Mouse (Mus musculus): Measurements from ENCODE around the gene Paox. TPM values are rescaled to one million over a fixed set of nuclear protein-coding genes. Genes with fewer than 3 reads are reported as not detected.

Paox gene
- total and polyA plus RNA-seq, 2 experiments: 59.1 to 86.9 TPM

- Histone ChIP-seq H3K79me2 (ENCODE audit: control insufficient read depth, insufficient read depth, low read length) (no peaks in the 10 kb centered on the region), H3K9ac (ENCODE audit: low read depth, low read length) (no peak overlapping the region), H3K4me1 (ENCODE audit: control insufficient read depth, insufficient read depth, low read length) (no peaks in the 10 kb centered on the region), H3K36me3 (ENCODE audit: control insufficient read depth, insufficient read depth, low read length) (no peaks in the 10 kb centered on the region), H3K4me3 (ENCODE audit: insufficient read depth, low read depth, low read length) (no peak overlapping the region), H3K27me3 (ENCODE audit: control insufficient read depth, insufficient read depth, low read length) (0 out of 2 replicates have a peak, but pooled peaks cover 4% of the 10 kb centered on the region), H3K27ac (replicated peaks; ENCODE audit: insufficient read depth, low read depth, low read length) (no peak overlapping the region)
- no peak for DNase-seq (ENCODE audit: extremely low read depth, low read depth, low spot score)
- TF ChIP-seq POLR2A (IDR thresholded peaks at IDR 0.05; ENCODE audit: extremely low read depth, insufficient read depth, low read length): no peak
- TF ChIP-seq CTCF (IDR thresholded peaks at IDR 0.05; ENCODE audit: low read depth, low read length): no peak
- WGBS: 87% methylated on average over 3 of the region's 3 CpGs
These were observed 44.8 kb downstream of the Paox start for GRCm38 (mm10) chr7:140160363-140160762.

- no peak within 1 kb of the TSS for H3K9ac ChIP-seq (ENCODE audit: low read depth, low read length)
- H3K36me3 ChIP-seq (ENCODE audit: control insufficient read depth, insufficient read depth, low read length): no peaks in the 10 kb centered on the region
- no peak for DNase-seq (ENCODE audit: extremely low read depth, low read depth, low spot score)
- H3K27ac ChIP-seq (replicated peaks; ENCODE audit: insufficient read depth, low read depth, low read length): no peak within 1 kb of the TSS
- H3K4me1 ChIP-seq (ENCODE audit: control insufficient read depth, insufficient read depth, low read length): no peaks in the 10 kb centered on the region
- 0 out of 2 replicates have a peak, but pooled peaks cover 2% of the 10 kb centered on the region for H3K27me3 ChIP-seq (ENCODE audit: control insufficient read depth, insufficient read depth, low read length)
- no peak for TF ChIP-seq CTCF (IDR thresholded peaks at IDR 0.05; ENCODE audit: low read depth, low read length)
- no peak for TF ChIP-seq POLR2A (IDR thresholded peaks at IDR 0.05; ENCODE audit: extremely low read depth, insufficient read depth, low read length)
- 76% methylated on average over 7 of the region's 7 CpGs for WGBS
- no peaks in the 10 kb centered on the region for H3K79me2 ChIP-seq (ENCODE audit: control insufficient read depth, insufficient read depth, low read length)
- no peak within 1 kb of the TSS for H3K4me3 ChIP-seq (ENCODE audit: insufficient read depth, low read depth, low read length)
These were observed 49.1 kb downstream of the Paox start, which contains the start of gene Olfr522 for GRCm38 (mm10) chr7:140164664-140165063. TSS of gene Olfr522 (minus strand) at chr7:140164764.

GRCm38 (mm10) chr7:140167950-140168349, 52.4 kb downstream of the Paox start:
- no peak for TF ChIP-seq CTCF (IDR thresholded peaks at IDR 0.05; ENCODE audit: low read depth, low read length)
- H3K79me2 ChIP-seq (ENCODE audit: control insufficient read depth, insufficient read depth, low read length): no peaks in the 10 kb centered on the region
- no peaks in the 10 kb centered on the region for H3K36me3 ChIP-seq (ENCODE audit: control insufficient read depth, insufficient read depth, low read length)
- 0 out of 2 replicates have a peak, but pooled peaks cover 2% of the 10 kb centered on the region for H3K27me3 ChIP-seq (ENCODE audit: control insufficient read depth, insufficient read depth, low read length)
- no peak overlapping the region for H3K9ac ChIP-seq (ENCODE audit: low read depth, low read length)
- H3K4me3 ChIP-seq (ENCODE audit: insufficient read depth, low read depth, low read length): no peak overlapping the region
- H3K4me1 ChIP-seq (ENCODE audit: control insufficient read depth, insufficient read depth, low read length): no peaks in the 10 kb centered on the region
- no peak for DNase-seq (ENCODE audit: extremely low read depth, low read depth, low spot score)
- 62% methylated on average over 1 of the region's 1 CpGs for WGBS
- H3K27ac ChIP-seq (replicated peaks; ENCODE audit: insufficient read depth, low read depth, low read length): no peak overlapping the region

- H3K79me2 ChIP-seq (ENCODE audit: control insufficient read depth, insufficient read depth, low read length): no peaks in the 10 kb centered on the region
- no peaks in the 10 kb centered on the region for H3K4me1 ChIP-seq (ENCODE audit: control insufficient read depth, insufficient read depth, low read length)
- TF ChIP-seq CTCF (IDR thresholded peaks at IDR 0.05; ENCODE audit: low read depth, low read length) (no peak), POLR2A (IDR thresholded peaks at IDR 0.05; ENCODE audit: extremely low read depth, insufficient read depth, low read length) (no peak)
- H3K27ac ChIP-seq (replicated peaks; ENCODE audit: insufficient read depth, low read depth, low read length): no peak overlapping the region
- WGBS: 83% methylated on average over 4 of the region's 4 CpGs
- no peaks in the 10 kb centered on the region for H3K27me3 ChIP-seq (ENCODE audit: control insufficient read depth, insufficient read depth, low read length)
- no peak for DNase-seq (ENCODE audit: extremely low read depth, low read depth, low spot score)
- H3K4me3 ChIP-seq (ENCODE audit: insufficient read depth, low read depth, low read length): no peak overlapping the region
- no peak overlapping the region for H3K9ac ChIP-seq (ENCODE audit: low read depth, low read length)
- H3K36me3 ChIP-seq (ENCODE audit: control insufficient read depth, insufficient read depth, low read length): no peaks in the 10 kb centered on the region
These were observed 53.8 kb downstream of the Paox start for GRCm38 (mm10) chr7:140169386-140169785.

- WGBS: 95% methylated on average over 3 of the region's 3 CpGs
- no peaks in the 10 kb centered on the region for H3K4me1 ChIP-seq (ENCODE audit: control insufficient read depth, insufficient read depth, low read length)
- H3K27ac ChIP-seq (replicated peaks; ENCODE audit: insufficient read depth, low read depth, low read length): no peak overlapping the region
- H3K4me3 ChIP-seq (ENCODE audit: insufficient read depth, low read depth, low read length): no peak overlapping the region
- no peak for DNase-seq (ENCODE audit: extremely low read depth, low read depth, low spot score)
- TF ChIP-seq CTCF (IDR thresholded peaks at IDR 0.05; ENCODE audit: low read depth, low read length): no peak
- no peak for TF ChIP-seq POLR2A (IDR thresholded peaks at IDR 0.05; ENCODE audit: extremely low read depth, insufficient read depth, low read length)
- H3K27me3 ChIP-seq (ENCODE audit: control insufficient read depth, insufficient read depth, low read length): no peaks in the 10 kb centered on the region
- H3K9ac ChIP-seq (ENCODE audit: low read depth, low read length): no peak overlapping the region
- no peaks in the 10 kb centered on the region for H3K36me3 ChIP-seq (ENCODE audit: control insufficient read depth, insufficient read depth, low read length)
- no peaks in the 10 kb centered on the region for H3K79me2 ChIP-seq (ENCODE audit: control insufficient read depth, insufficient read depth, low read length)
These were observed 55.3 kb downstream of the Paox start for GRCm38 (mm10) chr7:140170863-140171262.

- Histone ChIP-seq H3K4me1 (ENCODE audit: control insufficient read depth, insufficient read depth, low read length) (no peaks in the 10 kb centered on the region), H3K36me3 (ENCODE audit: control insufficient read depth, insufficient read depth, low read length) (no peaks in the 10 kb centered on the region), H3K27ac (replicated peaks; ENCODE audit: insufficient read depth, low read depth, low read length) (no peak within 1 kb of the TSS), H3K4me3 (ENCODE audit: insufficient read depth, low read depth, low read length) (no peak within 1 kb of the TSS), H3K9ac (ENCODE audit: low read depth, low read length) (no peak within 1 kb of the TSS), H3K27me3 (ENCODE audit: control insufficient read depth, insufficient read depth, low read length) (no peaks in the 10 kb centered on the region), H3K79me2 (ENCODE audit: control insufficient read depth, insufficient read depth, low read length) (no peaks in the 10 kb centered on the region)
- DNase-seq (ENCODE audit: extremely low read depth, low read depth, low spot score): no peak
- 37% methylated on average over 1 of the region's 1 CpGs for WGBS
- TF ChIP-seq CTCF (IDR thresholded peaks at IDR 0.05; ENCODE audit: low read depth, low read length) (no peak), POLR2A (IDR thresholded peaks at IDR 0.05; ENCODE audit: extremely low read depth, insufficient read depth, low read length) (no peak)
These were observed 57.3 kb downstream of the Paox start, which contains the start of gene Olfr523 for GRCm38 (mm10) chr7:140172936-140173335. TSS of gene Olfr523 (plus strand) at chr7:140173217.
